In genomic region chr16:58666681-58667080, GRCm38 (mm10) we compare ENCODE assay signal across 15 mouse cellular contexts. TPM values are rescaled to one million over a fixed set of nuclear protein-coding genes. Genes with fewer than 3 reads are reported as not detected.
DNase-seq lines count a peak whose midpoint lies in the region; ATAC-seq lines count a peak whose summit lies in the region.
"Not testable (repeated sequence)": the region's sequence is repeated elsewhere in the genome, so short reads cannot be mapped to it uniquely, and the experiment has no call there.
"Had no signal": no experiment of that assay in that cellular context is flagged by ENCODE, and none has a peak within 500 bp of the region (broad histone marks: within the 10 kb centered on the region; RNA-seq: fewer than 3 reads in every experiment).

No protein-coding gene starts in this region.

- 87% methylated on average over 3 of the region's 3 CpGs for WGBS in heart, embryonic 10.5 days
- whole genome bisulfite sequencing in liver, embryonic 13.5 days (ENCODE audit: insufficient replicate concordance): 81% methylated on average over 3 of the region's 3 CpGs
- 78% methylated on average over 3 of the region's 3 CpGs for WGBS in liver, embryonic 15.5 days (ENCODE audit: insufficient replicate concordance)

- H3K27ac ChIP-seq in heart, embryonic 10.5 days: not testable (repeated sequence)
- H3K27ac ChIP-seq in liver, embryonic 13.5 days: peak overlapping the region; percentile 99
- H3K27ac ChIP-seq in liver, embryonic 15.5 days (replicated peaks): peak overlapping the region; percentile 98

- not testable (repeated sequence) for H3K4me3 ChIP-seq in heart, embryonic 10.5 days; liver, embryonic 13.5 days (replicated peaks); liver, embryonic 15.5 days (replicated peaks)

- DNase-seq in heart, embryonic 10.5 days (ENCODE audit: low spot score): peak; percentile 46
- DNase-seq in liver: peak; percentile 2
- DNase-seq in liver, embryonic 13.5 days: not testable (repeated sequence)

- H3K4me2 ChIP-seq in liver, embryonic 13.5 days; liver, embryonic 15.5 days: not testable (repeated sequence)

- H3K4me1 ChIP-seq in heart, embryonic 10.5 days: peaks cover 25% of the 10 kb centered on the region
- H3K4me1 ChIP-seq in liver, embryonic 13.5 days (replicated peaks): peaks cover 79% of the 10 kb centered on the region
- peaks cover 72% of the 10 kb centered on the region for H3K4me1 ChIP-seq in liver, embryonic 15.5 days (replicated peaks)

- not testable (repeated sequence) for H3K27me3 ChIP-seq in heart, embryonic 10.5 days (ENCODE audit: insufficient read depth, poor library complexity, severe bottlenecking); liver, embryonic 13.5 days; liver, embryonic 15.5 days

- not testable (repeated sequence) for ATAC-seq in liver, embryonic 13.5 days (ENCODE audit: low read depth); liver, embryonic 15.5 days (ENCODE audit: insufficient read depth)

- not testable (repeated sequence) for H3K9me3 ChIP-seq in heart, embryonic 10.5 days; liver, embryonic 13.5 days (replicated peaks); liver, embryonic 15.5 days (replicated peaks)

- not testable (repeated sequence) for H3K36me3 ChIP-seq in heart, embryonic 10.5 days; liver, embryonic 13.5 days; liver, embryonic 15.5 days (replicated peaks)

- H3K9ac ChIP-seq in liver, embryonic 13.5 days: peak overlapping the region; percentile 49
- H3K9ac ChIP-seq in liver, embryonic 15.5 days: not testable (repeated sequence)

RNA-seq across cellular contexts. Expression of gene Cpox, which starts 3.4 kb away (rescaled TPM):
- 63.5 and 89.9 TPM in 2 replicates for polyA plus RNA-seq in heart, embryonic 10.5 days (2016; fragmentation: Nextera tagmentation; extraction: Ambion mirVana)
- polyA plus RNA-seq in liver, embryonic 13.5 days (2015; fragmentation: Nextera tagmentation; extraction: Ambion mirVana): 422 and 453 TPM in 2 replicates
- polyA plus RNA-seq in liver, embryonic 15.5 days (2015; fragmentation: Nextera tagmentation; extraction: Ambion mirVana): 496 and 576 TPM in 2 replicates

RNA-seq across cellular contexts. Expression of gene E330017A01Rik, which starts 28.1 kb away (rescaled TPM):
- not detected in 2 replicates for polyA plus RNA-seq in heart, embryonic 10.5 days (2016; fragmentation: Nextera tagmentation; extraction: Ambion mirVana)
- not detected in 2 replicates for polyA plus RNA-seq in liver, embryonic 13.5 days (2015; fragmentation: Nextera tagmentation; extraction: Ambion mirVana)
- not detected in 2 replicates for polyA plus RNA-seq in liver, embryonic 15.5 days (2015; fragmentation: Nextera tagmentation; extraction: Ambion mirVana)
- polyA plus RNA-seq: adrenal gland, adult 2 months; brain, embryonic 14.5 days; C2C12; embryonic facial prominence, embryonic 11.5 days; embryonic facial prominence, embryonic 13.5 days; embryonic facial prominence, embryonic 15.5 days; erythroblast, embryonic 14.5 days; forebrain, embryonic 10.5 days; forebrain, embryonic 12.5 days; forebrain, embryonic 14.5 days; forebrain, embryonic 16.5 days had no signal

RNA-seq across cellular contexts. Expression of gene Gm813, which starts 49.9 kb away (rescaled TPM):
- polyA plus RNA-seq in heart, embryonic 10.5 days (2016; fragmentation: Nextera tagmentation; extraction: Ambion mirVana): not detected in 2 replicates
- polyA plus RNA-seq in liver, embryonic 13.5 days (2015; fragmentation: Nextera tagmentation; extraction: Ambion mirVana): not detected in 2 replicates
- not detected in 2 replicates for polyA plus RNA-seq in liver, embryonic 15.5 days (2015; fragmentation: Nextera tagmentation; extraction: Ambion mirVana)
- polyA plus RNA-seq: adrenal gland, adult 2 months; brain, embryonic 14.5 days; C2C12; embryonic facial prominence, embryonic 11.5 days; embryonic facial prominence, embryonic 13.5 days; embryonic facial prominence, embryonic 15.5 days; erythroblast, embryonic 14.5 days; forebrain, embryonic 10.5 days; forebrain, embryonic 12.5 days; forebrain, embryonic 14.5 days; forebrain, embryonic 16.5 days had no signal

RNA-seq across cellular contexts. Expression of gene Gpr15, which starts 52.2 kb away (rescaled TPM):
- polyA plus RNA-seq in heart, embryonic 10.5 days (2016; fragmentation: Nextera tagmentation; extraction: Ambion mirVana): not detected in 2 replicates
- 0.06 and 0.16 TPM in 2 replicates for polyA plus RNA-seq in liver, embryonic 13.5 days (2015; fragmentation: Nextera tagmentation; extraction: Ambion mirVana)
- polyA plus RNA-seq in liver, embryonic 15.5 days (2015; fragmentation: Nextera tagmentation; extraction: Ambion mirVana): 0.05 and 0.12 TPM in 2 replicates
- polyA plus RNA-seq: adrenal gland, adult 2 months; C2C12; embryonic facial prominence, embryonic 11.5 days; erythroblast, embryonic 14.5 days; forebrain, embryonic 10.5 days; forebrain, embryonic 14.5 days; forebrain, embryonic 16.5 days had no signal
